Mouse (Mus musculus) MEL-GATA-1-ER (cell line): ENCODE data around the gene Camta1.

Experiments
- DNase-seq: peaks from one replicate; pipeline ENCODE4 v3.0.0-alpha.2; 2012; ENCODE audit warnings: low read depth; ENCODE audit errors: extremely low read depth

Gene Camta1

DNA sequence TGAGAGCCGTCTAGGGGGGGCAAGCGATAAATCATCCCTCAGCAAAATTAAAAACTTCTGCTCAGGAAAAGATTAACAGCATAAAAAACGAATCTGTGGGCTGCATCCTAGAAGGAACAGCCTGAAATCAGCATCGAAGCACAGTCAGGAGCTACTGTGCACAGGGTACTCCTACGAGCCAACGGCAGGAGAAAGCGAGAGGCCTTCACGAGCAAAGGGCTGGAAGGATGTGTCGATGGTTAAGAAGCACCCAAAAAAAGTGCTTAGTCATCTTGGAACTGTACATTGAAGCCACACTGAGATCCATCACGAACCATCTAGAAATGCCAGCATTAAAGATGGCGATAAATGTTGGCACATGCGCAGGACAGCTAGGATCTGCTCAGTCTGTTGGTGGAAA, 171.6 kb downstream of the Camta1 start:
- no peak for DNase-seq

DNA sequence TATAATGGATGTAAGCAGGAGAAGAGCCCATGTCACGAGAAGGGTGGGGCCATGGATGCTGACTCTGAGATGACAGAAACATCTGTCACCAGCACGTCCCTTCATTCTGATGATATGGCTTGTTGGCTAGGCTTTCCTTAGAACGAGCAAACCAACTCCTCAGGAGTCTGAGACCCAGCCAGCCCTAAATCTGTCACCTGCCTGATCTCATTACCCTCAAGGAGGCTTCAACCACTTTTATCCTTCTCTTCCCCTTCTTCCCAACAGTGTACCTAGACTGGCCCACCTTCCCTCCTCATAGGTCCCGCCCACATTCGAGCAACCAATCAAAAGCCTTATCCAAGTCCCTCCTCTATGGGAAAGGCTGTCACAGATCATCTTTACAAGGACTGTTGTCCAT, 173.5 kb downstream of the Camta1 start:
- no peak for DNase-seq

DNA sequence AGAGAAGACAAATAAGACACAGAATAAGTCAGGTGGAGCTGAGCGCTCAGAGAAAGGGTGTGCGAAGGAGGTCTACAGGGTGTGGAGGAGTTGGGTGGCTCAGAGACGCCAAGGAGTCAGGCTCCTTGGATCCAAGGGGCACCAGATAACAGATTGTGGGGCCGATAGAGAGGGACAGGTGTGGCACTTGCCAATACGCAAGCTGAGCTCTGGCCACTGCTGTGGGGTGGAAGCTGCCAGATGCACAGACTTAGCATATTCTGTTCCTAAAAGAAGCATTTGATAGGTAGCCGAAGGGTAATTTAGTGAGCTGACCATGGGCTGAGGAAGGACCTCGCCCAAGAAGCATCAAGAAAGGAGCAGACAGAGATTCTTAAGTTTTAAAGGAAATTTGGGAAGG, 177.1 kb downstream of the Camta1 start:
- no peak for DNase-seq

DNA sequence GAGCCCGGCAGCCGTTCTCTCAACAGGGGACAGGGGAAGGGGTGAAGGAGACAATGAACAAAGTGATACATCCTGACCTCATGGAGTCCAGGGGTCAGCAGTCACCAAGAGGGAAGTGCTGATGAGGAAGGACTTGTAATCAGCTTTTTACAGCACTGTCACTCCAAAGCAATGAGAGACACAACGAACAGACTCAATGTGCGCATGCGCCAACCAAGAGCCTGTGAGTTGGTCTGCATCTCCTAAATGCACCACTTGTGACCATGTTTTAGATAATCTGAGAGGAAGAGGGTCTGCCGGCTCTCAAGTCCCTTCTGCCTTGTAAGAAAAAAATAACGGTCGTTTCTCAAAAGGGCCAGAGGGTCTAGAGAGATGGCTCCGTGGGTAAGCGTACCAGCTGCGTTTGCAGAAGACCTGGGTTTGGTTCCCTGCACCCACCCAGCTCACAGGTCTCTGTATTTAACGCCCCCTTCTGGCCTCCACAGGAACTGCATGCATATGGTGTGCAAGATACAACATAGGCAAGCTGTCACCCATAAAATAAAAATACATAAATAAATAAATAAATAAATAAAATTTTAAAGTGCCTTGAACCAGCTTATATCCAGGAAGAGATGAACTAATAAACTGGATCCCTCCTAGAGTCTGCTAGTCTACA, 178.7 kb downstream of the Camta1 start:
- no peak for DNase-seq

DNA sequence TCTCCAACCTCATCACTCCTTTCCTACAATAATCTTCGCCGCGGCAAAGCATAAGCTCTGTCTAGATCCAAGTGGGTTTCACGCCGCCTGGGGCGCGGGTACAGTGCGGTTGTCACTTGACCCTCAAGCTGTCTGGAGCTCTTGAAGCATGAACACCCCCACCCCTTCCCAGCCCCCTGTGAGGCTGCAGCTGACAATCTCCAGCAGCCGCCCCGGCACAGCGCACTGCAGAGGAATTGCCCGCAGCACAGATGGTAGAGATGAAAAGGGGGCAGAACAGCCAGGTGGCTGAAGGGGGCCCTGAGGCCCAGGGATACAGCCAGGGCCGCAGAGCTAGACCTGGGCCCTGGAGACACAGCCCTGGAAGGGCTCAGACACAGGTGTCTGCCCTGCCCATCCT, 189.2 kb downstream of the Camta1 start:
- no peak for DNase-seq

DNA sequence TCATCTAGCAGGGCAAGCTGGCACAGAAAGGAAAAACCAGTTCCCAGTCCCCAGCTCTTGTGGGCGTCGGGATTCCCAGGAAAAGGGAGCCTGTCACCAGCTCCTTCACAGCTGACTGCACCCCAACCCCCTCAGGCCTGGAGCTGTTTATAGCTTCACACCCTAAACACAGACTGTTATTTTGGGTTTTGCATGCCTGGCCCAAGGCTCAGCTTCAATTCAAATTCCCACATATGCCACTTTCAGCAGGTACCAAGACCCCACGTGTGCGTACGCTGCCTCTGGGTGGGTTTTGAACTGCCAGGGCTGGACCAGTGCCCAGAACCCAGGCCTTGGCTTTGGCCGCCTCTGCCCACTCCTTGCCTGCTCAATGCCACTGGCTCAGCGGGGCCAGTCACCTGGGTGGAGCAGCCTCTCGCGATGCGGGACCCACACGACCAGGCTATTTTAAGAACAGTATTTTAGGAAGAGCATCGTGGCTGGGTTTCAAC, 195.2 kb downstream of the Camta1 start:
- DNase-seq, result no peak

DNA sequence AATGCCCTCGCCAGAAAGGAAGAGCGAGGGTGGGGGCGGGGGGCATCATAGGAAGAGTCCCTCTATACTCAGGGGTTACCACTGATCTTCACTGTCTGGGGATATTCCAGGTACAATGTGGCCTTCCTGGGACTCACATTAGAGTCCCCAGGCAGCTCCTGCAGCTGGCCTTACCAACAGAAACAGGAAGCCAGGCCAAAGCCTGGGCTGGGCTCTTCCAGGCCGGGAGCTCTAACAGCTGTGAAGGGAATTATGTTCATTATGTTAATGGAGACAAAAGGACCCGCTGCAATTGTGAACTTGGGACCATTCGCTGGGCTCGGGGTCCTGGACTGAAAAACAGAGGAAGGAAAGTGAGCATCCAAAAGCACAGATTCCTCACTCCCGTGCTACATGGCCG, 200.2 kb downstream of the Camta1 start:
- no peak for DNase-seq

DNA sequence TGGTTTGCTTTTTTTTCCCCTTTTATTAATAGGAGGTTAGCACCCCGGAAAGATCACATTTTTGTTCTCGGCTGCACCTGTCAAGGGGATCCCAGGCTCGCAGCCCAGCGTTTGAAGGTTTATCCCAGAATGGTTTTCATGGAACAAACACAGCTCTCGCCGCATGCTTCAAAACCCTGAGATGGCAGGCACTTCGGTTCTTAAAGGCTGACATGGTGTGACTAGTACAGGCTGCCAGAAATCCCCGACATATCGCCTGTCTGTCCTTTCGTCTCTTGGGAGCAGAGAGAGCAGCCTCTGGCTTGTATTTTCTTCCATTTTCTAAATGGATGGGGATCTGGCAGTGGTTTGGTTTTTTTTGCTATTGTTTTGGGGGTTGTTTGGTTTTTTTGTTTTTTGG, 205.2 kb downstream of the Camta1 start:
- DNase-seq, result no peak

DNA sequence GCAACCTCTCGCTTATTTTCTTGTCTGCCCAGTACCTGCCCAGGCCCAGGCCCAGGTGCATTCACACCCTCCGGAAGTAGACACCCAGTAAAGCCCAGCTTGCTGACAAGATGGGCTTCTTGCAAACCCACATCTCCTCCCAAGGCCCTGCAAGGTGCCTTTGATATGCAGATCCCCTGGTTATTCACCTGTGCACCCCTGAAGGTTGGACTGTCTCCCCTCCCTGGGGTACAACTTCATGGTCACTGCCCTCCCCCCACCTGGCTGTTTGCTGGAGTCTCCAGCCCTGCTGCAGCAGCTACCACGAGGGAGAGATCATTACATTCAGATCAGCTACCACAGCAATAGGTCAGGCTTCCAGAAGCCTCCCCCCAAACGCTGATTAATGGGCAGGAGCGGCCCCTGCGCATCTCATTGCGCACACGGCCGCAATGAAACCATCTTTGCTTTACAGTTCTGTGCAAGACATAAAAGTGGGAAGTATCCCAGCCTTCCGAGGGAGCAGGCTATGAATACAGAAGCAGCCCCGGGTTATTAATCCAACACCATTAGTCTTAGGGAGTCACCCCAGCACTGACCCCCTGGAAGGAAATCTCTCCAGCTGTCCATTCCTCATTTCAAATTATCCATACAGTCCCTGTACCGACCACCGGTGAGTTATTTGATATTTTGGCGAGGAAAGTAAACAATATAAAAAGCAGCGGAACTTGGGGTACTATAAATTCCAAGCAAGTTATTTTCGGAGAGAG, 205.9 kb downstream of the Camta1 start:
- DNase-seq, result no peak

DNA sequence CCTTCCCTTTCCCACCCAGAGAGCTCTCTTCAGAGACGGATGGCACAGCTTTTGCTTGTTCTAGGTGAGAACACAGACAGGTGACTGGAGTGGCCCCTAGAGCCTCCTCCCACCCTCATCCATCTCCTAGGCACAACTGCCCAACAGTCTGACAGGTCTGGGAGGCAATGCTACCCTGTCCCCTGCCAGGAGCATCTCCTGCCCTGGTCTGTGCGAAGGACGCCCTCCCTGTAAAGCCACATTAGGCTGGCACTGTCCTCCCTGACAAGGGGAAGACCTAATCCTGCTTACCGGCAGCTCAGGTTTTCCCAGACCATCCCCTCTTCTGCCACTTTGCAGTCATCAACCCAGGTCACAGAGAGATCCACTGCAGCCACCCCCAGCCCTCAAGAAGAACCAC, 206.4 kb downstream of the Camta1 start:
- DNase-seq, result no peak

DNA sequence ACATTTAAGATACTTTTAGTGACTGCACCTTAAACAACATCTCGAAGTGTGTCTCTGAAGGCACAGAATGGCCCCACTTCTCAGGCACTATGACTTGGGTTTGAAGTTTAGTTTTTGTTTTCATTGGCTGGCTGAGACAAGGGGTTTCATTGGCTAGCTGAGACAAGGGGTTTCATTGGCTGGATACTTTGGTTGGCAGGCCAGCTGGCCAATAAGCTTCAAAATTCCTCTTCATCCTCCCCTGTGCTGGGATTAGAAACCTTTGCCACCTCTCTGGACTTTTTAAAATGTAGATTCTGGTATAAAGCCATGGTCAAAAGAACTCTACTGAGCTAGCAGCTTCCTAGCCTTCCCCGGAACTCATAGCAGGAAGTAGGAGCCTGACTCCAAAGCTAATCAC, 219.3 kb downstream of the Camta1 start:
- no peak for DNase-seq

DNA sequence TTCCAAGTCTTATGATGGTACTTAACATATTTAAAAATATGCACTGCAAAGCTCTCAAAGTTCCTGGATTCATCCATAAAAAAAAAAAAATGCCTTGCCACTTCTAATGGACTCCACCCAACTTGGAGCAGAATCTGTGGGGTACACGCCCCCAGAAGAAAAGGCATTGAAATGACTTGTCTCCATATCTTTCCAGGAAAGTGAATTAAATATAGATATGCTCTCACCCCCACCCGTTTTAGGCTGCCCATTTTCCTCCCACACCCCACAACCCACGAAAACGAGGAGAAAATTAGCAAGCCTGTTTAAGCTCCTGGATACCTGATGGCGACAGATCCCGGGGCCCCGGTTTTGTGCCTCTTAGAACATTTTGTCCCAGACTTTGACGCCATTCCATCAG, 220.7 kb downstream of the Camta1 start:
- no peak for DNase-seq

DNA sequence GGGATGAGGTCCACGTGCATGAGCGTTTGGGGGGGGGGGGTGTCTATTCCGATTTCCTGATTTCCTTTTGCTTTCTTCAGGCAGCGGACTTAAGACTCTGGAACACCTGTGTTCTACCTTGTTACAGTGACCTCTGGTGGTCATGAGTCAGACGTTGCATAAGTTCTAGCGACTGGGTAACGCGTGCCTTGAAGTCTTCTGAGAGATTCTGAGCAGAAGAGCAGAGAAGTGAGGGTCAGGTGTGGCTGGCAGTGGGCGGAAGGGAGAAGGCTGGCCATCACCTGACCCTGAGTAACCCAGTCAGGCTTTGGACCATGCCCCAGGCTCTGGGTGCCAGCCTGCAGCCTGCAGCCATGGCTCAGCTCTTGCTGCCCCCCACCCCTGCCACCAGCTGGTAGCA, 222.7 kb downstream of the Camta1 start:
- no peak for DNase-seq

DNA sequence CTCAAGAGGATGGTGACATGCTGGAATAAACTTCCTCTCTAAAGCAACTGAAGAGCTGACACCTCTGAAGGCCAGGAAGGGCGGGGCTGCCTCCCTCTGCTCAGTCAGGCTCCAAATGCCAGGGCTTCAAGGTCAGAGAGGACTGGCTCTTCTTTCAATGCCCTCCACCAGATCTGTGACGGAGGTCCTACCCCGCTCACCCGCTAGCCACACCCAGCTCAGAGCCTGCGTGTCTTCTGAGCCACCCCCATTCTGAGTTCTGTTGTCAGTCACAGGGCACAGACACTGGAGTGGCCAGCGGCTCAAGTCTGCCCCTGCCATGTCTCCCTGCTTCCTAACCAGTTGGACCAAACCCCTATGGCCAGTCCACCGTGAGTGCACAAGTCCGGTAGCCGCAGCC, 224.3 kb downstream of the Camta1 start:
- DNase-seq, result no peak

DNA sequence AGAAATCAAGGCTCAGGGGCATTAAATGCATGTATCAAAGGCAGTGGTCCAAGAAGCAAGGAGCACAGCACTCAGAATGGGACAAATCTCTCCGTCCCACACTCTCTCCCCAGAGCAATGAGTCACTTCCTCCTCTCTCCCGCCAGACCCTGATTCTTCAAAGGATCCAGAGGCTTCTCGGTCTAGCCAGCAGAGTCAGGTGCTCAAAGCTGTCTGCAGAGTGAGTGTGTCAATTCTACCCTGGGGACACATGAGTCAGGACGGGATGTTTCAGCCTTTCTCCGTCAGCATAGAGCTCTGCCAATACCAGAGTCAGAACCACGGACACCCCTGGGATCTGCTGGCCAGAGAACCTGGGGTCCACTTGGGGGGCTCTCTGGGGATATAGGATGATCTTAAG, 226.9 kb downstream of the Camta1 start:
- DNase-seq, result no peak

DNA sequence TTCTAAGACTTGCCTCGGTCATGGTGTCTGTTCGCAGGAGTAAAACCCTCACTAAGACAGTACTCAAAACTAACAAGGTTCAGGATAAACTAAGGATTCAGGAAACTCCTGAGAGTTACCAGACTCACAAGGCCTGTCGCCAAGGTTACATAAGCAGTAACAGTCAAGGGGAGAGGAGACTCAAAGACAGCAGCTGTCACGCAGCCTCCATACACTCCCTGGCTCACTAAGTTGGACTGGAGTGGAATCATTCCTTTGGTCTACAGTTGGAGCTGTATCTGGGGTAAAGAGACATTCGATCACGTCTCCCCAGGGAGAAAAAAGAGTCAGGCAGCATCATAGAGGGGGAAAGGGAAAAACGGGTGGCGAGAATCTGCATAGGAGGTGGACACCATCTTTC, 227.9 kb downstream of the Camta1 start:
- DNase-seq, result no peak

DNA sequence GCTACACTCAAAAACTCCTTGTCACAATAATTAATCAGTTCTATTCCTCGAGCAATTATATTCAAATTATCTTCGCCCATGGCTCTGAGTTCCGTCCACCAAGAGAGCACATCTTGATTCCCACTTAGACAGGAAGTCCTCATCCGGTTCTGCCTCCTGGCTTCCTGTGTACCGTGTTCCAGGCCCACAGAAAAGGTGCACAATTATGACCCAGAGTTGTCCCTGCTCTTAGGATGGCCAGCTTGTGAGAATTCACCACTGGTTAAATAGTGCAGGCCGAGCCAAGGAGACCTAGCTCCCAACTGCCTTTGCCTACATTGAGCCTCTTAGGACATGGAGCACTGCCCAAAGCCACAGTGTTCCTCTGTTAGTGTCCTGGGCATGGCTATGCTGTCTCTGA, 229.4 kb downstream of the Camta1 start:
- DNase-seq, result no peak

DNA sequence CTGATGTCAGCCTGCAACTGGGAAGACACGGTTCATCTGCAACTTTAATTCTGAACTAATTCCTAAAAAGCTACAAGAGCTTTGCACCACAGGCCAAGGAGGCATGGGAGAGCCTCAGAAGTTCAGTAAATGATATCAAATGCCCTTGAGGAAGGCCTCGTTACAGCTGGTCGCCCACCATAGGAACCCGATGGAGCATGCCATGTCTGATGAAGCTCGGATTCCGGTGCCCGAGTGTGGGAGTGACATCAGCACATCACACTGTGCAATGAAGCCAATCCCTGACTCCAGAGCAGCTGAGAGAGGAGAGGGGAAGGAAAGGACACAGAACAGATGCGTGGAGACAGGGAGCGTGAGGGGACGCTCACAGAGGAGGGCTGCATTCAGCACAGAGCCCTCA, 231.0 kb downstream of the Camta1 start:
- DNase-seq, result no peak

DNA sequence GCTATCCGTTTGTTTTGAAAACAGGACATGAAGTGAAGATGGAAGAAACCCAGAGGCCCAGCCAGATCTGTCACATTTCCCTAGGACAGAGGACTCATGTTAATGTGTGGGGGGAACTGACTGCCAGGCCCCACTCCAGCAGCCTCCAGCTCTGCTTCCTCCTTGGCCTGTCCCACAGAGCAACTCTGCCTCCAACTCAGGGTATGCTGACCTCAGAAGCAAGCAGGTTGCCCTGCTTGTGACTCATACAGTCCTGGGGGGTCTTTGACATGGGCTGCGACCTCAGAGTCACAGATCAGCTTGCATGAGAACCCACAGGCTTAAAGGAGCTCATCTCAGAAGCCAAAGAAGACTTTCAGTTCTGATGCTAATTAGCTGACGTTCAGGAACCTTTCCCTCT, 231.4 kb downstream of the Camta1 start:
- DNase-seq, result no peak

DNA sequence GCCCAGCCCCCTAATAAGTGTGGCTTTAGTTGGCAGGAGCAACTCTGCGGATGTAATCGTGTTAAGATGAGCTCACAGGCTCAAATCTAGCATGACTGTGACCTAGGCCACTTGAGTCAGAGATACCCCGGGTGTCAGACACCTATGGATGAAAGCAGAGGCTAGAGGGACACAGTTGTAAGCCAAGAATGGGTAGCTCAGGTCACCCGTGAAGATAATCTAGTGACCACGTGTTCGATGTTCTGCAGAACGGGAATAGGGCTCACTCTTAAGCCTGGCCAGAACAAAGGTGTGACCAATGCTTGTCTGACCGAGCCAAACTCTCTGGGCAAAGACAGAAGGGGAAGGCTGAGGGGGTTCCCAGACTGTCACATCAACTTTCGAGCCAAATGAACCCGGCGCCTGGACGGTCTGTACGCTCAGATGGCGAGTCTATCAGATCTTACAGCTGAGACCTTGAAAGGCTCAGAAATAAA, 242.1 kb downstream of the Camta1 start:
- no peak for DNase-seq

DNA sequence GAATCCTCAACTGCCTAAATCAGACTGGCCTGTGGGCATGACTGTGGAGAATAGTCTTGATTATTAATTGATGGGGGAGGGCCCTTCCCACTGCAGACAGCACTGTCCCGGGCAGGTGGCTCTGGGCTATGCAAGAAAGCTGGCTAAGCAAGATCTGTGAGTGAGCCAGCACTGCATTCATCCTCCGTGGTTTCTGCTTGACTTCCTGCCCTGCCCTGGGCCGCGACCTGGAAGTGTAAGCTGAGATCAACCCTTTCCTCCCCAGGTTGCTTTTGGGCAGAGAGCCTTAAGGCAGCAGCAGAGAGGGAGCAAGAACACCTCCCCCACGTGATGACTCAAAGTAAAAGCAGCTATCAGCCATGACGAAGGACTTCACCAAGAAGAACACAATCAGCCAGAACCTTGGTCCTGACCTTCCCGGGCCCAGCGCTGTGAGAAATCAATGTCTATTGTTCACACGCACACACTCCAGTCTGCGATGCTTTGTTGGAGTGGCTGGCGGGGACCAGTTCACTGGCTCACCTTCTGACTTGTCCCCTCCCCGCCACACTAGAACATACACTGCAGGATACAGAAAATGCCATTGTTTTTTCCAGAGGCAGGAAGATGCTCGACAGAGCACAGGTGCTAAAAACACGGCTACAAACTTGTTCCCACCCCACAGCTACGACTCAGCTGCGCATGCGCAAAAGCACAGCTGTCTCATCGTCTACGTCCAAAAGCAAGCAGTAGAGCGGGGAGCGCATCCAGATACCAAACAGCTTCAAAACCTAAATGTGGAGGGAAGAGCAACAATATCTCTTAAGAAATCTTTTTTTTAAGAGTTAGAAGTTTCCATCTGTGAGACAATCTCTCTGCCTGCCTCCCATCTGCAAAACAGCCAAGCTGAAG, 243.0 kb downstream of the Camta1 start:
- no peak for DNase-seq

DNA sequence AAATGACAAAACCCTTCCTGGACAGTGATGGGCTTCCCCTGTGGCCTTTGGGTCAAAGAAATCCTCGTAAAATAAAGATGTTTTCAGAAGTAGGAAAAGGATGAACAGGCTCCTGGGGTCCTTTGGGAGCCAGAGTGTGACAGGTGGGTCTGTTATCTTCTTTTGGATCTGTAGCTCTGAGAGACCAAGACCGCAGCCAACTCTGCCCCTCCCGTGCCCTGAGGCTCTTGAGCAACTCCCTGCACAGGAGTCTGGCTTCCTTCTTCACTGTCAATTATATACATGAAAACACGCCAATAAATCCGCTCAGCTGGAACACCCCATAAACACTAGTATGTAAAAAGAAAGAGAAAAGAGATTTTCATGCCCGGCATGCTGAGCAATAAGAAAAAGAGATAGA, 250.1 kb downstream of the Camta1 start:
- DNase-seq, result no peak
